Mouse (Mus musculus) cerebellum, adult (tissue): ENCODE measurements around the gene Ly6g6e.
"Not testable (repeated sequence)": the region's sequence is repeated elsewhere in the genome, so short reads cannot be mapped to it uniquely, and the experiment has no call there.

Experiments used
- ATAC-seq: cut with Nextera tagmentation; 2 replicates; pipeline ENCODE4 v1.9.2; 2017; ENCODE audit warnings: mild to moderate bottlenecking, moderate library complexity, mixed read lengths; ENCODE audit not compliant: insufficient number of reproducible peaks, low FRiP score, low TSS enrichment

Gene Ly6g6e

GRCm38 (mm10) chr17:35076507-35077176, at the start of gene Ly6g6e:
TSS of gene Ly6g6e (plus strand) at chr17:35076902.
- ATAC-seq = no peak

- ATAC-seq = no peak
Measured at GRCm38 (mm10) chr17:35027277-35028068, 49.2 kb upstream of the Ly6g6e start, which contains the start of gene Sapcd1. TSS of gene Sapcd1 (minus strand) at chr17:35028016.

- ATAC-seq = no peak
Measured at GRCm38 (mm10) chr17:35028315-35028714, 48.4 kb upstream of the Ly6g6e start.

GRCm38 (mm10) chr17:35029691-35030532, 46.8 kb upstream of the Ly6g6e start:
- ATAC-seq = no peak

- ATAC-seq = no peak
Measured at GRCm38 (mm10) chr17:35031272-35031671, 45.4 kb upstream of the Ly6g6e start.

GRCm38 (mm10) chr17:35031880-35032279, 44.8 kb upstream of the Ly6g6e start:
- no peak for ATAC-seq

- no peak for ATAC-seq
Measured at GRCm38 (mm10) chr17:35032323-35032870, 44.3 kb upstream of the Ly6g6e start.

- not testable (repeated sequence) for ATAC-seq
Measured at GRCm38 (mm10) chr17:35033703-35034102, 43.0 kb upstream of the Ly6g6e start.

GRCm38 (mm10) chr17:35034896-35035295, 41.8 kb upstream of the Ly6g6e start:
- no peak for ATAC-seq

GRCm38 (mm10) chr17:35039121-35039873, 37.4 kb upstream of the Ly6g6e start:
- ATAC-seq = no peak

- no peak for ATAC-seq
Measured at GRCm38 (mm10) chr17:35043794-35044193, 32.9 kb upstream of the Ly6g6e start.

- no peak for ATAC-seq
Measured at GRCm38 (mm10) chr17:35044904-35045806, 31.5 kb upstream of the Ly6g6e start.

- ATAC-seq = no peak
Measured at GRCm38 (mm10) chr17:35045807-35046680, 30.7 kb upstream of the Ly6g6e start.

- ATAC-seq = peak; percentile 95
Measured at GRCm38 (mm10) chr17:35046681-35047455, 29.8 kb upstream of the Ly6g6e start, which contains the start of gene Msh5. TSS of gene Msh5 (minus strand) at chr17:35046745.

GRCm38 (mm10) chr17:35047688-35048087, 29.0 kb upstream of the Ly6g6e start:
- ATAC-seq = no peak

- ATAC-seq = no peak
Measured at GRCm38 (mm10) chr17:35048149-35048931, 28.4 kb upstream of the Ly6g6e start.
